Mouse (Mus musculus) effector memory CD4-positive, alpha-beta T cell, adult 5 months (primary cell): ENCODE data around the gene Pde1a. TPM values are rescaled to one million over a fixed set of nuclear protein-coding genes. Genes with fewer than 3 reads are reported as not detected.

Experiments
- polyA plus RNA-seq: library from polyadenylated mRNA; unstranded; fragments of 100-300 nt; shearing (Covaris generic); gene quantifications from one replicate; pipeline ENCODE4 v1.2.1, GENCODE M21; 2017

Gene Pde1a
- polyA plus RNA-seq, result not detected

GRCm38 (mm10) chr2:80128861-80129698 is at the start of gene Pde1a:
TSS of gene Pde1a (minus strand) at chr2:80129458.

Other genes with a start within 250 kb of the Pde1a start
- gene Prdx6b, start 163.0 kb upstream of the Pde1a start, polyA plus RNA-seq, result not detected
- 30.2 TPM for gene Dnajc10, start 186.0 kb upstream of the Pde1a start, polyA plus RNA-seq